Mouse (Mus musculus) 3T3-L1 (cell line): ENCODE data around the gene Hmx2.

Experiments used
- DNase-seq: peaks from one replicate; pipeline ENCODE4 v3.0.0-alpha.2; 2015; ENCODE audit warnings: low read depth, low spot score

Hmx2 gene

DNA sequence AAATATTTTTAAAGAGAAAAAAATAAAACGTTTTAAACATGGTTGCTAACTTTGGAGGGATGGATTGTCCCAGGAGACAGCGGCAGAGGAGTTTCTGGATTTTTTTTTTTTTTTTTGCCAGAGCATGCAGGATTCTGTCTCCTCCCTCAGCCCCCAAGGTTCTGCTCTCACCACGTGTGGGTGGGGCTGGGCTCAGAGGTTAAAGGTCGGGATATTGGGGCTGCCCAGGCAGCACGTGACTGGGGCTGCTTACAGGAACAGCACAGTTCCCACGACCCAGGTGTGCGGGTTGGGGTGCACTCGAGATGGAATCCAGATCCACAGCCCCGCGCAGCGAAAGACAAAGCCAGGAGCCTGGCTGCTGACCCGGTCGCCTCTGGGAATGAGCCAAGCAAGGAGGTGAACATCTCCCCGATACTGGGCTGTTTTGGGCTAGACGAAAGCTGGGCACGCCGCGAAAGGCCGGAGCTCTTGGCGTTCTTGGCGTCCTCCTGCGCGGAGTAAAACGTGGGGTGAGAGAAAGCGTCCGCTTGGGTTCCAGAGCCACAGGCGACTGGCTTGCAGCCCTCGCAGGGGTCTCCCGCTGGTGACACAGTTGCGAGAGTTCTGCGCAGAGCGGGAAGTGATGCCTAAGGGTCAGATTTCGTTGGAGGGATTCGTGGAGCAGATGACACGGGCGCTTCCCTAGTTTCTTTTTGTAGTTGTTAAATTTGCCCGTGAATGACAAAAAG lies 8.1 kb downstream of the Hmx2 start:
- no peak for DNase-seq

DNA sequence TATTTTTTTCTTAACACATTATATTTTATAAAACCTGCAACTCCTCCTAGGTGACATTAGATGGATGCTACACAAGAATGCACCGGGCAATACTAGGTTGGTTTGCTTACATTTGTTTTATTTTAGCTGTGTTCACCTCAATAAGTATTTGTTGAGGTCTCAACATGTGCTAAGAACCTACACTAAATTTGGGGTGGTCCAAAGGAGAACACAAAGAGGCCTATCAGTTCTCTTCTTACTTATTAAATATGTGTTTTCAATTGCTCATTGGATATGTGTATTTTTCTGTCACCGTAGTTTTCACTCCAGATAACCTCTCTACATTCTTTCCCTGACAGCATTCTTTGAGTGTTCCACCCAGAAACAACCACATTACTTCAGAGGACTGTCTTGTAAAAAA lies 9.2 kb downstream of the Hmx2 start:
- DNase-seq, result no peak

DNA sequence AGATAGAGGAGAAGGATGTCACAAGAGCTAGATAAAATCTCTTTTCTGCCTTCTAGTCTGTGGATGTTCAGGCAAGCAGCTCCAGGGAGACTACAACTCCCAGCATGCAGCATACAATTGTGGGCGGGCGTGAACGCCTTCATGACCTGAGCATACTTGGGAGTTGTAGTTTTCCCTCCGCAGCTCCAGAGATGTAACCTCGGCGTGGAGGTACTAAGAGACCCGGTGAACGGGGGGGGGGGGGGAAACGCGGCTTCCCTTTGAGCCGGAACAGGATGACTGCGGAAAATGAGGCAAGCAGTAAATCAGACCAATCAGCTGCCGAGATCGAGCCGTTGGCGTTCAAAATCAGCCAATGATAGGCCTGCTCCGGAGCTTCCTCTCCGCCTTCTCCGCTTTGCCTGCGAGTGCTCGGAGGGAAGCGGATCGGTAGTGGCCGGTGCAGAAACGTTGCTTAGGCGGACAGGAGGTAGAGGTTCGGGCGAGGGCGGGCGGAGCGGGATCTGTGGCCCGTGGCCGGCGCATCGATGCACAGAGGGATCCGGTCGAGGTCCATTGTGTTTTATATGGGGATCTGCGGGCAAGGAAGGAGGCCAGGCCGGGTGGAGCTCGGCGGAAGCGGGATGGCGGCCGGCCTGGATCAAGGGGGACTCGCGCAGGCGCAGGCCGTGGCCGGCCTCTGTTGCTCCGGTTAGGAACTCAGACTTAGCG lies 11.6 kb downstream of the Hmx2 start, which contains the start of gene Bub3:
Gene Bub3, plus strand, starts transcription at position 237 of the 711 bp plus-strand sequence.
- DNase-seq, result peak; percentile 95

DNA sequence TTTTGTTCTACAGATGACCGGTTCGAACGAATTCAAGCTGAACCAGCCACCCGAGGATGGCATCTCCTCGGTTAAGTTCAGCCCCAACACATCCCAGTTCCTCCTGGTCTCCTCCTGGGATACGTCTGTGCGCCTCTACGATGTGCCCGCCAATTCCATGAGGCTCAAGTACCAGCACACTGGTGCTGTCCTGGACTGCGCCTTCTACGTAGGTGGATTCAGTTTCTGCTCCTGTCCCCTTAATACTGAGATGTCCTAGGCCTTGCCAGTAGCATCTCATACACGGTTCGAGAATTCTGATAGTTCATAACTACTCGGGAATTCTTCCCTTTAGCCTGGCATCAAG lies 12.1 kb downstream of the Hmx2 start:
- DNase-seq, result peak; percentile 64

DNA sequence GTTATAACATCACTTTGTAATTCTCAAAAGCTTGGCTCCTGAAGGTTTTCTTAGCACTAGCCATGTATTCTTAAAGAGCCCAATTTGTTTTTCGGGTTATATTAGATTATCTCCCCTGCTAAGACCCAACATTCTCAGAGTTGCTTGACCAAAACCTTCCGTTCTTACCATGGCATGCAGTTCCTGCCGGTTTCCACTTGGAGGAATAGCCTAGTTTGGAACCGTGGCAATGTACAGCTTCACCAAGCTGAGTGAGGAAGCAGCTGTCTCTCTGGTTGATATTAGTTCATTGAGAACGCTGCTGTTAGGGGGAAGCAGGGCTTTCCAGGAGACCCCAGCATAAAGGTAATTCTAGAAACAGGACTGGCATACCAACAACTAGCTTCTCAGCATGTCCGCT lies 26.7 kb downstream of the Hmx2 start:
- DNase-seq, result no peak

DNA sequence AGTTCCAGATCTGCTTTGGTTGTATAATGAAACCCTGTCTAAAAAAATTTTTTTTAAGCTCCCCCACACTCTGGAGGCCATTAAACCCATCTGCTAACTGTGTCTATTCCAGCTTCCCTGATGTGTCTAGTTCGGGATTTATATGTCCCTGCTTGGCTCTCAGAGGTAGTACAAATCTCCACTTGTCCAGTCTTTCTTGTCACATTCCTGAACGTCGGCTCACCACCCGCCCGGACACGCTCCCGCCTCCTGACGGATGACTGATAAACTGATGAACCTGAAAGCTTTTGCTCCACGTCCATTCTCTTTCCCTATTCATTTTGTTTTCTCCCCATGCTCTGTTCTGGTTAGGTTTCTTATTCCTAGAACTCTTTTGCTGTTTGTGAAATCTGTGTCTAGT lies 33.6 kb downstream of the Hmx2 start:
- DNase-seq, result peak; percentile 25

DNA sequence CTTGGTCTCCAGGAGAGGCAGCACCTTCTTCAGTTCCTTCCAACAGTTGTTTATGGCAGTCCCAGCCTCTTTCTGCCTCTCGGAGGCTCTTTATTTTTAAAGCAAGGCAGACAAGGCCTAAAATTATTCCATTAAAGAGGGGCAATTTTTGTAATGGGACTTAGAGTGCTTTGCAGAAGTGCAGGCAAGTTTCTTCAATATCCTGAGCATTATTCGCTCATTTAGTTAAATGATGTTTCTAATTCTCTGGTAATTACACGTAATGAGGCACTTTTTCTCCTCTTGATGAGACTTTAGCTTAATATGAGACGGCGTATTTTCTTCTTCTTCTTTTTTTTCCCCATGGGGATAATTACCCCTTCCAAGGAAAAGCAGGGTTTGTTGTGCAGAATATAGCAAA lies 37.0 kb downstream of the Hmx2 start:
- no peak for DNase-seq

DNA sequence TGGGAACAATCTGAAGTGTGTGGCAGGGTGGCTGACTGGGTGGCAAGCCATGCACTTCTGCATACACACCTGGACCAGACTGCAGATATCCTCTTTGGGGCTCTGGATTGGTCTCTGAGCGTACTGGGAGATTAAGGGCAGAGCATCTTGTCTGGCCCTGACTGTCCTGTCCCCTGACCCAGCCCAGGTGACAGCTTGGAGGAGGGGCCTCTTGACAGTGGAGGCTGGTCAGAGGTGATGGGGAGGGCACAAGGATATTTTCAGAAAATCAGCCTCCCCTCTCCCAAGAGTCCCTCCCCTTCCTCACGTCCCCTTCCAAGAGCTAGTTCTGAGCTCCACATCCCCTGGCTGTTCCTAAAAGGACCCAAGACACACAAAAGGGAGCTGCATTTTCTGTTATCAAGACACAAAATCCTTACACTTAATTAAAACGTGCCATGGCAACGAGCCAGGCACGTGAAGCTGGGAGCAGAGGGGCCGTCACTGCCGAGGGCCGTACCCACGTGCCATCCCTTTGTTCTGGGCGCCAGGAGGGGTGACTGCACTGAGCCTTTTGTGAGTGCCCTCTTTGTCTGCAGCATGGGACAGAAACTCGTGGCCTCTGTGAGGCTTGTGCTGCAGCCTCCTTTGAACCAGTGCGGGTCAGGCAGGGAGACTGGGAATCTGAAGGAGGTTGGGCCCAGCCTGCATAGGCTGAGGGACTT lies 49.4 kb downstream of the Hmx2 start:
- no peak for DNase-seq

DNA sequence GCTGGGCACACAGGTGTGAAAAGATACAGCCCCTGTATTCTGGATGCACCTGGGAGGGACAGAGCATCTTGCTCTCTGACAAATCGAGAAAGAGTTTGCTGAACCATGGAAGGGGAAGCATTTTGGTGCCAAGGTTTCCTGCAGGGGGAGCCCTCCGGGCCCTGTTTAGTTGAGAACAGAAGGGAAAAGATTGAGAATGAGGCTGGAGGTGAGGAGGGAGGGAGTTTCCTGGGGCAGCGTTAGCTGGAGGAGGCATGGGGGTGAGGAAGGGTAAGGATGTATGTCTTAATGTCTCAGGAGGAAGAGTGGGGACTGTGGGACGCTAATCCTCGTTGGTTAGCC lies 49.9 kb downstream of the Hmx2 start:
- peak; percentile 5 for DNase-seq

DNA sequence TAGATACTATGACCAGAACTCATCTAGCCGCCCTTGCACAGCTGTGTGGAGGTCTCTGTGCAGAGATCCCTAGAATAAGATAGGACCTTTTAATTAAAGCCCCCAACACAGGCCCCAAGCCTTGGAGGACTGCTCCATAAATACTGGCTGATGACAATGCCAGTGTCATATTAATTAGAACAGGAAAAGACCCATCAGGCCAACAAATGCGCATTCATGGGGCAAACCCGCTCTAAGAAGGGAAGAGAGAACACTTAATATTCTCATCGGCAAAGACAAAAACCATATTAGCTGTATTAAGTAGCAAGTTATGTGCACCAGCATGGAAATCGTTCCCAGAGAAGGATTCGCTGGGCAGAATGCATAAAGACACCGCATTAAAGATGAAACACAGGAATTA lies 53.5 kb downstream of the Hmx2 start:
- no peak for DNase-seq

DNA sequence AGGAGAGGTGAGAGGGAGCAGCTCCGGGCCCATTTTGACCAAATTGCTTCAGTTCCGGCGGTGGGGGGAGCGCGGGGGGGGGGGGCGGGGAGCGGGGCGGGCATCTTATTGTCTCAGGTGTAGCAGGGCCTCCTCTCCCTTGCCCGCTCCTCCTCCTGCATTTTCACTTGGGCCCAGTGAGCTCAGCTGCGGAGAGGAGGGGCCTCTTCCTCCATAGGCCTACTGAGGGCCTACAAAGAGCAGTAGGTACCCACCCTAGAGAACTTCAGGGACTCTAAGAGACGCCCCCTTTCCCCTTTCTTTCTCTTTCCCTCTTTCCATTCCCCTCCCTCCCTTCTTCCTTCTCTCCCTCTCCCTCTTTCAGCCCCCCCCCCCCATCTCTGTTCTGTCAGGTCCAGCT lies 54.6 kb downstream of the Hmx2 start:
- no peak for DNase-seq

DNA sequence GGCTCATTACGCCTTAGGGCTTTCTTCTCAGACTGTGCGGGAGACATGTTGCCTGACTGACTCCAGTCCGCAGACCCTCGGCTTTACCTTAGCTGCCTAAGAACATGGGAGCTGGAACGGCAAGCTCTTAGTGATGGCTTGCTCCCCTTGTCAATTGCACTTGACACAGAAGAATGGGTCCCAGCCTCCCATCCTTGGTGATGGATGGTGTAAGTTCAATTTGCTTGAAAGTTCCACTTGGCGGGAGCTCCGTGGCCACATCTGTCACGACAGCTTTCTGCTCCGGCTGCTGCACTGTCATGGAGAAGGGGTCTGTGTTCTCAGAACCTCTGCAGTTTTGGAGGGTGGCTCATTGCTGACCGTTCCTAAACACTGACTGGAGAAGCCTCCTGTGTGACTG lies 56.4 kb downstream of the Hmx2 start:
- no peak for DNase-seq

DNA sequence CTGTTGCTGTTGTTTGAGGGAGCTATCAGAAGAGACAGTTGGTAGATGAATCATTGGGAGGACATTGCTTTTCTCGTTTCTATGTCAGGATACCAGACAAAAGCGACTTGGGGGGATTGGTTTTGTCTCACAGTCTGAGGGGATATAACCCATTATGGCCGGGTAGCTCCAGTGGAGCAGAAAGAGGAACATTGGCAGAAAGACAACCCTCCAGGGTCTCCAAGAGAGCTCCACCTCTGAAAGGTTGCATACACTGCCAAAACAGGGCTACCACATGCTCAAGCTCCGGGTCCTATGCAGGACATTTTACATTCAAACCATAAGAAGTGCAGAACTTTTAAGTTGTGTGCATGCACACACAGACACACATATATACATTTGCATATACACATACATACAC lies 56.9 kb downstream of the Hmx2 start:
- DNase-seq, result no peak
